Mouse (Mus musculus) heart, postnatal 25 days (tissue): ENCODE results near the gene Car12. TPM values are rescaled to one million over a fixed set of nuclear protein-coding genes. Genes with fewer than 3 reads are reported as not detected.
A peak's percentile ranks its signal among the peaks of the same experiment; 100 is the strongest.

Experiments
- DNase-seq: peaks from one replicate; pipeline ENCODE4 v3.0.0; 2022; ENCODE audit warnings: low spot score
- intact Hi-C: fragments of 180-260 bp; cut with DNase I; formaldehyde crosslinking; loops from one replicate; pipeline ENCODE4 v1.15.1; 2025
- total RNA-seq, 2 experiments: library from RNA; stranded (reverse); gene quantifications; 2 replicates each; pipeline ENCODE4 v1.2.3; 2021

The Car12 gene
- total RNA-seq, 2 experiments from 2014 or later, result not detected

GRCm38 (mm10) chr9:66708054-66708772 is 5.3 kb upstream of the Car12 start:
- intact Hi-C loops, result loop anchor here (5.0 kb wide), 3 partner anchors 79 to 229 kb away; partner anchors contain the start of gene Fbxl22
- no peak for DNase-seq

- DNase-seq, result no peak
- intact Hi-C loops, result loop anchor here (5.0 kb wide), 3 partner anchors 78 to 228 kb away; partner anchors contain the start of gene Fbxl22
Measured at GRCm38 (mm10) chr9:66708816-66709555, 4.5 kb upstream of the Car12 start.

- intact Hi-C loops, result no loop called here
- DNase-seq, result peak; percentile 14
Measured at GRCm38 (mm10) chr9:66710626-66711025, 2.9 kb upstream of the Car12 start.

DNA sequence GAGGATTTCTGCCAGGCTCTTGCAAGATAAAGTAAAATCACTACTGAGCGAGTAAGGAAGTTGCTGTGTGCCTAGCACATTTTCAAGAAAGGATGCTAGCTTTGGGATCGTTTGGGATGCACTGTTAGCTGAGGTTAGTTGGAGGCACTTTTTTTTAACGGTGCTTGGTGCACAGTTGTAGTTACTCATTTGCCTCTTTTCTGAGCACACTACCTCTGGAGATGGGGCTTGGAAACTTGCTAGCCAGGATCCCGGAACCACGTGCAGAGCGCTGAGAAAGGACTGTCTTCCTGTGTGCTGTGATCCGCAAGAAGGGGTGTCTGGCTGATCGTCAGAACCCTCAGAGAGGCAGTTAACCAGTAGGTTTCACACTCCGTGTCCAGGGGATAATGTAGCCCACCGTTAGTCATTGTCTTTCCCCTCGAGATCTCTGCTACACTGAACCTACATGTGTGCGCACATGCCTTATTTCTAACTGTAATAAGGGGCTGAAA is 583 bp downstream of the Car12 start:
- intact Hi-C loops, result no loop called here
- no peak for DNase-seq

DNA sequence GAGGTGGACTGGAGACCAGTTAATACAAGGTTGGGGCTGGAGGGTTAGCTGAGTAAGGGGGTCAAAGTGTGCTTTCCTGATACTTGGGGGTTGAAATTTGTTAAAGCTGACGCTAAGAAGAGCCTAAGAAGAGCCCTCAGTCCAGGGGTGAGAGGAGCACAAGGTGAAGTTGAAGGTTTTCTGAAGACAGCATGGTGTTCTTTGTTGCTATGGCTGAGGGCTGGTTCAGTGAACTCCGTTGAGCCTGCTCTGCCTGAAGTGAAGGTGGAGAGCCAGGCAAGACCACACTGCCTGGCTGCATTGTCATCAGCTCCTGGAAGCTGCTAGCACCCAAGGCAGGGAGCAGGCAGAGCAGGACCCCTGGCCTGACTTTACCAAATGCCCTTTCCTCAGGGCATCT is 1.9 kb downstream of the Car12 start:
- no peak for DNase-seq
- intact Hi-C loops, result no loop called here

DNA sequence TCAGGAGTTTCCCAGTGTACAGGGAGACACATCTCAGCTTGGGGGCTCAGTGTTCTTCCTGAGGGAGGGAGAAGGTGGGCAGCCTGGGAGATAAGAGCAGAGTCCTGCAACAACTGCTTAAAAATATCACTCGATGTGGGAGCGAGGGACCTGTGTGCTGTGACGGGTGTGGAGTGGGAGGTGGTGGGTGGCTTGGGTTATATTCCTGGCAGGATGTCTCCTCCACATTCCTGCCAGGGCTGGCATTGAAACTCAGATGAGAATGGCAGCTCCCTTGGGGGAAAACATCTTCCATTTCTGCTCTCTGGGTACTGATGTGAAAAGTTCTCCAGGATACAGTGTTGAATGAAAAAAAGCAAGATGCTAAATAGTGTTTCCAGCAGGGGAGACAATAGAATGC is 3.0 kb downstream of the Car12 start:
- intact Hi-C loops, result no loop called here
- DNase-seq, result no peak

GRCm38 (mm10) chr9:66720686-66721450 is 7.4 kb downstream of the Car12 start:
- intact Hi-C loops, result no loop called here
- DNase-seq, result no peak

- intact Hi-C loops, result no loop called here
- no peak for DNase-seq
Measured at GRCm38 (mm10) chr9:66722187-66722868, 8.8 kb downstream of the Car12 start.

DNA sequence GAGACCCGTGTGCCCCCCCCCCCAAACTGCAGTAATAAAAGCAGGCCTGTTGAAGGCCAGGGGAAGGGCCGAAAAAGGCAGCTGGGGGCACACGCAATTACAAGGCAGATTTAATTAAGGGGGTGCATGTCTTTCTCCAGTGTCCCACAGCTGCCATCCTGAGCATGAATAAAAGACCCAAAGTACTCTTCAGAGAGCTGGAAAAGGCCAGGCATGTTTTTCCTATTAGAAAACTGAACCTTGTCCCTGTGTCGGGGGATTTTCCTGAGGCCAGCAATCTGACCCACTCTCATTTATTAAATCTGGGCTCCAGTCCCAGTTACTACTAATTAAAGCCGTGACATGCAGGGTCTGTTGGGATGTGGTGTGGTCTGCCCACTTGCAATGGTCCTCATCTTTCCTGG is 9.4 kb downstream of the Car12 start:
- intact Hi-C loops, result no loop called here
- DNase-seq, result no peak

GRCm38 (mm10) chr9:66725591-66725990 is 12.1 kb downstream of the Car12 start:
- intact Hi-C loops, result no loop called here
- DNase-seq, result no peak

DNA sequence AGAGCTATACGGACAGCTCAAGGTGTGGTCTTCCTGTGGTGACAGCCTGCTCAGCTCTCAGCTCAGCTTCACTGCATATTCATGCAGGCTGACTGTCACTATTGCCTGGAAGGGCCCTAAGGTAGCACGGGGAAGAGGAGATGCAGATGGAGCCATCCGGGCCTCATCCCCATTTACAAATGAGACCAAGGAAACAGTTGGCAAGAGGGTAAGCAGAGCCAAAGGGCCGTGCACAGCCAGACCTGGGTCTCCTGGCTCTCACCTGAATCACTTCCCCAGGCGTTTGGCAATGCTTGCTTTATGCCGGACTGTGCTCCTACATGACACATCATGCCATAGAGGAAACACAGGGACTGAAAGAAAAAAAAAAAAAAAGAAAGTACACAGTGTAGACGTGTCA is 13.8 kb downstream of the Car12 start:
- DNase-seq, result no peak
- intact Hi-C loops, result no loop called here

DNA sequence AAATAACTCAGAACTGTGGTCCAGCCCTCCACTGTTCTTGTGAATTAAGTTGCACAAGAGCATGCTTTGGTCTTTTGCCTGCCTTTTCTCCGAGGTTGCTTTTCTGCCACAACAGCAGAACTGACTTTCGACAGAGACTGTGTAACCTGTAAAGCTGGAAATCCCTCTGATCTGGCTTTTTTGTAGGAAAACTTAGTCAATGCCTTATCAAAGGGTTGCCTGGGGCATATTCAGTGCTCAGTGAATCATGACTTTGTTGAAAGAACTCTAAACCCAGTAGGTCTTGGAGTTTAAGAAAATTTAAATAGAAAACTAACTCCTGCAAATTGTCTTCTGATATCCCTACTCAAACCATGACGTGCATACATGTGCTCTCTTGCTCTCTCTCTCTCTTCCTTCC is 17.1 kb downstream of the Car12 start:
- DNase-seq, result no peak
- intact Hi-C loops, result no loop called here

DNA sequence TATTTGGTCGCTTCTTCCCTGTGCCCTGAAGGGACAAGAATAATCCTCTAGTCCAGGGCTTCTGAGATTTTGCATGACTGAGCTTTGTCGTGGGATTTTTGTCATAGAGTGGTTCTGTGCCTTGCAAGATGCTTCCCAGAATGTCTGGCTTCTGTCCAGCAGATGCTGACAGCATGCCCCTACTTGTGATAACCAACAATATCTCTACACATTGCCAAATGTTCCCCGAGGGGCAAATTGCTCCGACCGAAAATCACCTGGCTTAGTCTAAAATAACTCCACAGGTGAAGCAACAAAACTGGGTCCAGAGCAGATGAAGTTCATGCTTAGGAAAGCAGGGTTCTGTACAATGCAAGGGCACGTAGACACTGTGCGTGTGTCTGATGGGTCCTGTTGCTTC is 17.8 kb downstream of the Car12 start:
- intact Hi-C loops, result no loop called here
- DNase-seq, result no peak

DNA sequence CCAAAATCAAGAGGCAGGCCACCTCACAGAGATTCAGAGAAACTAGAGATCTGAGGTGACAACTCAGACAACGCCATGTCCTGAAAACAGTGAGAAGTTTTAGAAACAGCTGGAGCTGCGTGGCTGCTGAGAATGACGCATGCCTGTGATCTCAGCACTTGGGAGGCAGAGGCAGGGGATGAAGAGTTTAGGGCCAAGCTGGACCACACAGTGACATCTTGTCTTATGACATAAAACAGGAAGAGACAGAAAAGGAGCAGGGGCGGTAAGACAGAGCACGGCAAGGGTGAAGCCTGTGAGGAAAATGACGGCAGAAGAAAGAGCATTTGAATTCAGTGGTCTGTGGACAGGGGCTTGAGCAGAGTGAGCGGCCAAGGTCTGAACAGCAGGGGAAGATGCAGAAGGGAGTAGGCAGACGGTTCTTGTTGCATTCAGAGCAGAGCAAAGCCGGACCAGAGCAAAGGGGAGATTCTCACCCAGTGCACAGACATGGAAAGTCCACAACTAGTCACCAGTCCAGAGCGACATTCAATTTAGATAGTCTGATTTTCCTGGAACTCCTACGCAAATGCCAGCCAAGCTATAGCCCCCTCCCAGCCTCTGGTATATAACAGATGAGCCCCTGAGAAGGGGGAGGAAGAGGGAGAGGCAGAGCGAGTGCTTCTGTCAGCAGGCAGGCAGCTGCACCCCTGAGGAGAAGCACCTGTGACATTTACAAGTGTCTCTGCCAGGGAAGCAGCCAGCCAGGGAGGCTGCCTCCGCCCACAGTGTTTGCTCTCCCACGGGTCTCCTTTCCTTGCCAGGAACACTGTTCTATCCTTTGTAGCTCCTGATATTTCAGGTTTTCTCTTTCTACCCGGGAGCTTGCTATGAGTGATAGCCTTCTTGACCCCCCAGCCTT is 19.6 kb downstream of the Car12 start:
- DNase-seq, result no peak
- intact Hi-C loops, result no loop called here

DNA sequence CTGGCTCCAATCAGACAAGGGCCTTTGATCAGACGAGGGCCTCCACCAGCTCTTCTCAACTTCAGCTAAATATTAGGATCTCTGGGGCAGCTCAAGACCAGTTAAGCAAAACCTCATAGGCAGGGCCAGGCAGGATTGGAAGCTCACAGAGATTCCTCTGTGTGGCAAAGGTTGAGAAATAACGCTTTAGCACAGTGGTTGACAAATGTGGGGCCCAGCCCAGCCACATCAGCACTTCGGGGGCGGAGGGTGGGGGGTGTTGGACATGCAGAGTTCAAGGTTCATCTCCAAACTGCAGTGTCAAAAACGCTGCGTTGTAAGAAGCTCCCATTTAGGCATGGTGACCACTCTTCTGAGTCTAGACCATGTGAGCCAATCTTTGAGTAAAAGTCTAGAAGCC is 21.1 kb downstream of the Car12 start:
- intact Hi-C loops, result no loop called here
- DNase-seq, result no peak

GRCm38 (mm10) chr9:66735122-66735521 is 21.6 kb downstream of the Car12 start:
- DNase-seq, result no peak
- intact Hi-C loops, result no loop called here

GRCm38 (mm10) chr9:66736016-66736415 is 22.5 kb downstream of the Car12 start:
- intact Hi-C loops, result no loop called here
- no peak for DNase-seq

GRCm38 (mm10) chr9:66736551-66736950 is 23.1 kb downstream of the Car12 start:
- no peak for DNase-seq
- intact Hi-C loops, result no loop called here

DNA sequence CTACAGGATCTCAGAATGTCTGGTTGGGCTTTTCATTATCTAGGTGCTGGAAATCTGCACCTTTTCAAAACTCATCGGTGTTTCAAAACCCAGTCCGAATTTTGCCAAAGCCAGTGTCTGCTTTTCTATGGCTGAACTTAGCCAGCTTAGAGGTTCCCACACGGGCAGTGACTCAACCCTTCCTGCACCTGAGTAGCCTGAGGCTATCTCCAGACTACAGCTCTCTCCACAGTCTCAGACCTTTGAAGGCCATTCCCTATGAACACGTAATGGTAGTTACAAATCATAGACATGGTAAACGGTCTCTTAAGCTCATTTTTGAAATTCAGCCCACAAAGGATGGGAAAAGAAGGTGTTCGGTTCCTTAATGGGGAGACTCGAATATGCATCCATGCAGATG is 26.0 kb downstream of the Car12 start:
- no peak for DNase-seq
- intact Hi-C loops, result no loop called here
